Mouse (Mus musculus) limb, embryonic 13.5 days (tissue): ENCODE results near the gene Cox6a2. TPM values are rescaled to one million over a fixed set of nuclear protein-coding genes. Genes with fewer than 3 reads are reported as not detected.
A peak's percentile ranks its signal among the peaks of the same experiment; 100 is the strongest.

Source experiments
- ATAC-seq: fragments of 200-750 bp; cut with Nextera tagmentation; 2 replicates; pipeline ENCODE4 v1.8.0; 2017; ENCODE audit warnings: low read depth, moderate number of reproducible peaks, moderate TSS enrichment; ENCODE audit not compliant: low FRiP score
- H3K27ac ChIP-seq: fragments of 300-500 bp; sonication (generic); 2 replicates; pipeline ENCODE4 v1.5.1; 2015; ENCODE audit warnings: inconsistent platforms, mild to moderate bottlenecking, moderate library complexity
- H3K27me3 ChIP-seq: fragments of 300-500 bp; sonication (generic); 2 replicates; pipeline ENCODE4 v1.6.1; 2015; ENCODE audit warnings: mild to moderate bottlenecking, inconsistent platforms
- H3K36me3 ChIP-seq: fragments of 300-500 bp; sonication (generic); 2 replicates; pipeline ENCODE4 v1.6.1; 2015; ENCODE audit warnings: inconsistent platforms, mild to moderate bottlenecking, moderate library complexity
- H3K4me1 ChIP-seq: fragments of 300-500 bp; sonication (generic); 2 replicates; pipeline ENCODE4 v1.6.1; 2015; ENCODE audit warnings: inconsistent platforms
- H3K4me2 ChIP-seq: fragments of 300-500 bp; sonication (generic); replicated peaks from 2 replicates; pipeline ENCODE4 v1.6.1; 2015; ENCODE audit warnings: inconsistent platforms, mild to moderate bottlenecking, moderate library complexity
- H3K4me3 ChIP-seq: fragments of 300-500 bp; sonication (generic); 2 replicates; pipeline ENCODE4 v1.5.1; 2015; ENCODE audit warnings: moderate library complexity, mild to moderate bottlenecking, inconsistent platforms
- H3K9ac ChIP-seq: fragments of 300-500 bp; sonication (generic); 2 replicates; pipeline ENCODE4 v1.6.1; 2015; ENCODE audit warnings: mild to moderate bottlenecking, inconsistent platforms
- H3K9me3 ChIP-seq: fragments of 300-500 bp; sonication (generic); 2 replicates; pipeline ENCODE4 v1.6.1; 2016; ENCODE audit warnings: inconsistent platforms
- WGBS: fragments of 180-500 bp; shearing (Covaris S2); methylation state at CpG from one replicate; pipeline ENCODE4 v1.1.7; 2015; 5-methylcytosine and 5-hydroxymethylcytosine counted together
- polyA plus RNA-seq: library from polyadenylated mRNA; unstranded; fragments of >200 nt; fragmentation: Nextera tagmentation; extraction: Ambion mirVana; gene quantifications from 2 replicates; pipeline ENCODE4 v1.2.1, GENCODE M21; 2015

Gene Cox6a2
- polyA plus RNA-seq, 1 experiment from 2014 or later: 24.2 TPM

DNA sequence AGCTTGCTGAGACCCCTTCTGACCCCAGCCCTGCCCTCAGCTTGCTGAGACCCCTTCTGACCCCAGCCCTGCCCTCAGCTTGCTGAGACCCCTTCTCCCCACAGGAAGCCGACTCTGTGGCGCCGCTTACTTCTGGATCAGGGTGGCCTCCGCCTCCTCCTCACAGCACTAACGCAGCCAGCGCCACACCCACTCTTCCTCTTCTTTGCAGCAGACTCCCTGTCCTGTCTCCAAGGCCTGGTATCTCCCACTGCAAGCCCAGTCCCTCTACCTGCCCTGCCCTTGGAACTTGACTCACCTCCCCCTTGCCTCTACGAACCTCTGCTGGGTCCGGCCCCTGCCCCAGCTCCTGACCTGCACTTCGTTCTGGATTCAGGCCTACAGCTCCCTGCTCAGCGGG is 37.7 kb upstream of the Cox6a2 start:
- H3K4me3 ChIP-seq: no peak overlapping the region
- no peak overlapping the region for H3K4me2 ChIP-seq
- H3K9ac ChIP-seq: no peak overlapping the region
- H3K9me3 ChIP-seq: no peaks in the 10 kb centered on the region
- H3K36me3 ChIP-seq: peaks cover 53% of the 10 kb centered on the region
- ATAC-seq: no peak
- H3K27ac ChIP-seq: no peak overlapping the region
- peaks cover 35% of the 10 kb centered on the region for H3K4me1 ChIP-seq
- 72% methylated on average over 10 of the region's 10 CpGs for WGBS
- H3K27me3 ChIP-seq: no peaks in the 10 kb centered on the region

DNA sequence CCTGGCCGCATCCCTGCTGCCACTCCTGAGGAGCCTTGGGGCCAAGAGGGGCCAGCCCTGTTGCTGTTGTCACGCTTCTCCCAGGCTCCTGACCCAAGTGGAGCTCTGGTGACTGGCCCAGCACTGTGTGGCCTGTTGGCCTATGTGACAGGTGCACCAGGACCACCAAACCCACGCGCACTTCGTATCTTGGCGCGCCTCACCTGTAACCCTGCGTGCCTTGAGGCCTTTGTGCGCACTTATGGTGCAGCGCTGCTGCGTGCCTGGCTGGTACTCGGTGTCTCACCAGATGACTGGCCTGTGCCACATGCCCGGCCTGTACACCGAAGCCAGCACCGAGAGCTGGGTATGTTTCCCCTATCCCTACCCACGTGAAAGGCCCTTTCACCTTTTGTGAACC is 36.1 kb upstream of the Cox6a2 start:
- Histone ChIP-seq H3K4me2 (no peak overlapping the region), H3K4me1 (peaks cover 26% of the 10 kb centered on the region), H3K9ac (no peak overlapping the region), H3K36me3 (peaks cover 53% of the 10 kb centered on the region), H3K27me3 (no peaks in the 10 kb centered on the region), H3K9me3 (no peaks in the 10 kb centered on the region), H3K4me3 (no peak overlapping the region), H3K27ac (no peak overlapping the region)
- 96% methylated on average over 16 of the region's 16 CpGs for WGBS
- ATAC-seq: no peak

DNA sequence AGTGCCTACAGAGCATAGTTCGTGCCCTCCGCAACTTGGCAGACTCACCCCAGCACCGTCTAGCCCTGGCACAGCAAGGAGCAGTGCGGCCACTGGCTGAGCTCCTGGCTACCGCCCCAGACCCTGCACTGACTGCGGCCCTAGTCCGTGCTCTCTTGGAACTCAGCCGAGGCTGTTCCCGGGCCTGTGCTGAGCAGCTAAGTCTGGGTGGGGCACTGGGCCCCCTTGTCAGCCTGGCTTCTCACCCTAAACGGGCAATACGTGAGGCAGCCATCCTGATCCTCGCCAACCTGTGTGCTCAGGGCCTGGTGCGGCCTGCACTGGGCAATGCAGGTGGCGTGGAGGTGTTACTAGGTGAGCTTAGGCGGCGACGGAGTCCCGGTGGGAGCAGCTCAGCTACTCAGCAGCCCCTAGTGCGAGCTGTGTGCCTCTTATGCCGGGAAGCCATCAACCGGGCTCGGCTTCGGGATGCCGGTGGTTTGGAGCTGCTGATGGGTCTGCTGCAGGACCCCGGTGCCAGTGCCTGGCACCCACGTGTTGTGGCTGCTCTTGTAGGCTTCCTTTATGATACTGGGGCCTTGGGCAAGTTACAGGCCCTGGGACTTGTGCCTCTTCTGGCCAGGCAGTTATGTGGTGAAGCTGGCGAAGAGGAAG is 34.1 kb upstream of the Cox6a2 start:
- peaks cover 19% of the 10 kb centered on the region for H3K4me1 ChIP-seq
- no peak overlapping the region for H3K4me3 ChIP-seq
- ATAC-seq: no peak
- peaks cover 55% of the 10 kb centered on the region for H3K36me3 ChIP-seq
- WGBS: 93% methylated on average over 27 of the region's 27 CpGs
- H3K27me3 ChIP-seq: no peaks in the 10 kb centered on the region
- H3K27ac ChIP-seq: no peak overlapping the region
- no peak overlapping the region; the same call in 1 of the 2 replicates for H3K4me2 ChIP-seq
- peak overlapping the region; percentile 51 for H3K9ac ChIP-seq
- no peaks in the 10 kb centered on the region for H3K9me3 ChIP-seq

DNA sequence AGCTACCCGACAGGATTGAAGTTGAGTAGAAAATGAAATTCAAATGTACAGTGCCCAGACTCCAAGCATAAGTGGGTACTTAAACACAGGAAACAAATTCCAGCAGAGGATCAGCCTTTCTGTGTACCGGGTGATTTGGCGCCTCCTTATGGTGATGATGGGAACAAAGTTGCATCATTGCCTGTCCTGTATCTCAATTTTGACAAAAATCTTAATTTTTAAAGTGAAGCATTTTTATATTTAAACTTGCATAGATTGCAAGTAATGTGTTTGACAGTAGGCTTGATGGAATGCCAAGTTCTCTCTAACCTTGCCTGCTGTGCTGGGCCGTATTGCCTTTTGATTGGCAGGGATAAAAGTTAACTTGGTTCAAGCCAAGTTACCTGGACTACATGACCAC is 32.8 kb upstream of the Cox6a2 start:
- Histone ChIP-seq H3K9me3 (no peaks in the 10 kb centered on the region), H3K36me3 (peaks cover 42% of the 10 kb centered on the region), H3K4me3 (peak overlapping the region; percentile 75), H3K27me3 (no peaks in the 10 kb centered on the region), H3K4me2 (peak overlapping the region; percentile 78), H3K9ac (peak overlapping the region; percentile 61), H3K4me1 (peaks cover 19% of the 10 kb centered on the region), H3K27ac (peak overlapping the region; percentile 85; the same call in 1 of the 2 replicates)
- 24% methylated on average over 4 of the region's 4 CpGs for WGBS
- no peak for ATAC-seq

DNA sequence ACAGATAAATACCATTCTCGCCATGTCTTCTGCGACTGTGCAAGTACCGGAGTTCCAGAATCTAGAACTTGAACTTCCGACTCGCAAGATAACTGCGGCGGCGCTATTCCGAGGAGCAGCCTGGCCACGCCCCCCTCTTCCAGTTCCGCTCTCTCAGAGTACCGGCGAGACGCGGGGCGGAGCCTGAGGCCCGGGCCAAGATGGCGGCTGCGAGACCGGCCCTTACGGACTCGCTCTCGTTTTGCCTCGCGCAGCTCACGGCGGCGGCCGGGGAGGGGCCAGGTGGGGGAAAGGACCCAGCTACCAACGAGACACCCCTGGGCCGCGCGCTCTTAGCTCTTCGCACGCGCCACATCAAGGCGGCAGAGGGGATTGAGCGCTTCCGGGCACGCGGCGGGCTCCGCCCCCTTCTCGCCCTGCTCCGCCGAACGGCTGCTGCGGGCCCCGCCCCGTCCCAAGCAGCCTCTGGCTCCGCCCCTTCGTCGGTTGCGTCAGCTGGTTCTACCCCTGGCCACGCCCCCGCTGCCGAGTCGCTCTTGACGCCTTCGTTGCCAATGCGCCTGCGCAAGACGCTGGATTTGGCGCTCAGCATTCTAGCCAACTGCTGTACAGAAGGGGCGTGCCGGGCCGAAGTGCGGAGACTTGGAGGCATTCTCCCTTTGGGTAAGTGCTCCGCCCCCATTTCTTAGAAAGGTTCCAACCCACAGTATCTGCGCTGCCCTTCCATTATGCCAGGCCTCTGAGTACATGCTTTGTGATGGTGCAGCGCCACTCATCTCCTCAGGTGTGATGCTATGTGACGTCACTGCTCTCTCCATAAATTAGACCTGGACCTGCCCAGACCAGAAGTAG is 32.0 kb upstream of the Cox6a2 start, which contains the start of gene 9130023H24Rik:
9130023H24Rik (minus strand) TSS at position 105 of the 852 bp plus-strand sequence.
- Histone ChIP-seq H3K36me3 (peaks cover 38% of the 10 kb centered on the region), H3K9ac (peak within 1 kb of the TSS; percentile 82), H3K27ac (peak within 1 kb of the TSS; percentile 95), H3K9me3 (no peaks in the 10 kb centered on the region), H3K4me2 (peak within 1 kb of the TSS; percentile 78), H3K4me3 (peak within 1 kb of the TSS; percentile 75), H3K27me3 (no peaks in the 10 kb centered on the region), H3K4me1 (peaks cover 21% of the 10 kb centered on the region)
- under 1% methylated on average over 71 of the region's 72 CpGs for WGBS
- ATAC-seq: peak; percentile 93

DNA sequence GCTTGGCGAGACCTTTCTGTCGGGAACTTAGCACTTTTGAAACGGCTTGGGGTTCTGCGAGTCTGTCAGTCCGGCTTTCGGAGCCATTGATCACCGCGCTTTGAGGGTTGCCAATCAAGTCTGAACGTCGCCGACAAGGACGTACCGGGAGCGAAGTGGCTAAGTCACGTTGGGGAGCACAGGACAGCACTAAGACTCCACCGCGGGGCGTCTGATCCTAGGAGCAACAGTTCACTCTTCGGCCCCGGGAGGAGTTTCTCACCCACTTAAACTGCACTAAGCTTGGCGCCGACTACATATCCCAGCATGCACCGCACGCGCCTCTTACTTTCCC is 31.4 kb upstream of the Cox6a2 start:
- Histone ChIP-seq H3K9ac (peak overlapping the region; percentile 82), H3K27ac (peak overlapping the region; percentile 95), H3K27me3 (no peaks in the 10 kb centered on the region), H3K9me3 (no peaks in the 10 kb centered on the region), H3K4me3 (peak overlapping the region; percentile 75), H3K4me1 (peaks cover 27% of the 10 kb centered on the region), H3K36me3 (peaks cover 32% of the 10 kb centered on the region), H3K4me2 (peak overlapping the region; percentile 78)
- WGBS: under 1% methylated on average over 25 of the region's 25 CpGs
- no peak for ATAC-seq

DNA sequence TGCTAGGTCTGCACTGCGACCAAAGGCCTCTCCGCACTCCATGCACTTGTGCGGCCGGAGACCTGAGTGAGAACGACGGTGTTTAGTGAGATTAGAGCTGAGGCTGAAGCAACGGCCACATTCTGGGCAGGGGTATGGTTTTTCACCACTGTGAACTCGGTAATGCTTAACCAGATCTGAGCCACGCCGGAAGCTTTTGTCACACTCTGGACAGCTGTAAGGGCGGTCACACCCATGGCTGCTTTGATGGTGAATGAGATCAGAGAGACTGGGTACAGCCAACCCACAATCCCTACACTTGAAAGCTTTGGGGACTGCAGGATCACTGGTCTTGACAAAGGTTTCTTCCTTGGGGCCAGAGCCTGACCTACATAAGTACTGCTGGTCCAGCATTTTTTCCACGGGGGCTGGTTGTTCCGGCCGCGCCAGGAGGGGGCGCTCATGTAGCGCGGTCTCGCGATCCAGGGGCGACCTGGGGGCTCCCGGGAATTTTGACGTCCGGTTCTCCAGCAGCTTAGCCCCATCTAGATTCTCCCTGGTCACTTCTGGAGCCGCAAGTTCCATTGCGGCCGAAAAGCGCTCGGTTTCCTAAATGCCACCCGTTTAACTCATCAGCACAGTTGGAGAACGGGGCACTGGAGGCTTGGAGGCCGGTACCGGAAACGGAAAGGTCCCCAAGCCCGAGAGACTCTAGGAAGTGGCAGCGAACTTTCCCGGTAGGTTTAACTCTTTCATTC is 30.8 kb upstream of the Cox6a2 start, which contains the start of gene Armc5:
Armc5 (plus strand) TSS at position 487 of the 737 bp plus-strand sequence.
- H3K27ac ChIP-seq: peak within 1 kb of the TSS; percentile 95
- H3K9me3 ChIP-seq: no peaks in the 10 kb centered on the region
- no peaks in the 10 kb centered on the region for H3K27me3 ChIP-seq
- peak within 1 kb of the TSS; percentile 75 for H3K4me3 ChIP-seq
- peak within 1 kb of the TSS; percentile 78 for H3K4me2 ChIP-seq
- ATAC-seq: 0 out of 2 replicates have a peak, but pooled peaks have one; percentile 12
- H3K4me1 ChIP-seq: peaks cover 30% of the 10 kb centered on the region
- H3K9ac ChIP-seq: peak within 1 kb of the TSS; percentile 82
- 26% methylated on average over 37 of the region's 37 CpGs for WGBS
- peaks cover 26% of the 10 kb centered on the region for H3K36me3 ChIP-seq

DNA sequence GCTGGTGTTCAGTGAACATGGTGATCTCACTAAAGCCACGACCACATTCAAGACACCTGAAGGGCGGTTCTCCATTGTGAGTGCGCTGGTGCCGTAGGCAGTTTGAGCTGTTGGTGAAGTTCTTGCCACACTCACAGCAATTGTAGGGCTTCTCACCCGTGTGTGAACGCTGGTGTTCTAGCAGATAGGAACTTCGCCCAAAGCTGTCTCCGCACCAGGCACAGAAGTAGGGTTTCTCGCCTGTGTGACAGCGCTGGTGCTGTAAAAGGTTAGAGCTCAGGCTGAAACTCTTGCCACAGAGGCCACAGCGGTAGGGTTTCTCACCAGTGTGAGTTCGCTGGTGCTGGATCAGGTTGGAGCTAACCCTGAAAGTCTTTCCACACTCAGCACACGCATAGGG is 30.2 kb upstream of the Cox6a2 start:
- no peak overlapping the region for H3K27ac ChIP-seq
- peaks cover 21% of the 10 kb centered on the region for H3K36me3 ChIP-seq
- H3K27me3 ChIP-seq: no peaks in the 10 kb centered on the region
- peak overlapping the region; percentile 75; the same call in 1 of the 2 replicates for H3K4me3 ChIP-seq
- no peaks in the 10 kb centered on the region for H3K9me3 ChIP-seq
- 94% methylated on average over 13 of the region's 13 CpGs for WGBS
- ATAC-seq: no peak
- H3K4me1 ChIP-seq: peaks cover 30% of the 10 kb centered on the region
- no peak overlapping the region; the same call in 1 of the 2 replicates for H3K4me2 ChIP-seq
- H3K9ac ChIP-seq: no peak overlapping the region

DNA sequence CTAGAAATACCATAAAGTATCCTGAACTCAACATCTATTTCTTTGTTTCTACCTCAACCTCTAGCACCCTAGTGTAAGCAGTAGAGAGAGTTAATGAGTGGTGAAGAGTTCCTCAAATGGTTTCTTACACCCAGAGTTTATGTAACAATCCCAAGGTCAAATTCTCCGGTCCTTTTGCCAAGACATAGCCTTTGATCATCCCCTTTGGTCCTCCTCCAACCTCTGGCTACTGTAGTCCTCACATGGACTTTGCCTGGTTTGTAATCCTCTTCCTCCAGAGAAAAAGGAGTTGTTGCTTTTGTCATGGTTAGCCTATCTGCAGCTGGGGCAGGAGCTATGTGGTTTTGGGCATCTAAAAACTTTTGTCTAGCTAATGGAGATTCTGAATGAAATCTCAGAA is 29.3 kb upstream of the Cox6a2 start:
- WGBS: 93% methylated on average over 1 of the region's 1 CpGs
- Histone ChIP-seq H3K27me3 (no peaks in the 10 kb centered on the region), H3K9ac (no peak overlapping the region), H3K36me3 (peaks cover 11% of the 10 kb centered on the region), H3K4me3 (no peak overlapping the region), H3K4me2 (no peak overlapping the region), H3K27ac (no peak overlapping the region), H3K9me3 (no peaks in the 10 kb centered on the region), H3K4me1 (peaks cover 29% of the 10 kb centered on the region)
- no peak for ATAC-seq

DNA sequence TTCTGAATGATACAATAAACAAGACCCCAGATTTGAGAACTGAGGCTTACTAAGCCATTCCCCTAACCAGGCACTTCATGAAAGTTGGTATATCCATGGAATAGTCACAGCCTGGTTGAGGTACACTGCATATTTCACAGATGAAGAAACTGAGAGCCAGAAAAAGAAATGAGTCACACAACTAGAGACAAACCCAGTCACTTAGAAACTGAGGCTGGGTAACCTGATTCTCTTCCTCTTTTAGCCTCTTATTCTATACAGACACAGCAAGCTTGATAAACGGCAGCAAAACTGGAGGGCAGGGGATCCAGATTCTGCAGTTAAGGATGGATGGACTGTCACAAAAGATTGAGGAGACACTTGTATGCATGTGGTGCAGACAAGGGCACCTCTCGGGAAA is 28.6 kb upstream of the Cox6a2 start:
- WGBS: 83% methylated on average over 2 of the region's 2 CpGs
- H3K27ac ChIP-seq: no peak overlapping the region
- H3K4me1 ChIP-seq: peaks cover 27% of the 10 kb centered on the region
- peaks cover 4% of the 10 kb centered on the region for H3K36me3 ChIP-seq
- ATAC-seq: no peak
- H3K9me3 ChIP-seq: no peaks in the 10 kb centered on the region
- H3K27me3 ChIP-seq: no peaks in the 10 kb centered on the region
- no peak overlapping the region for H3K4me2 ChIP-seq
- H3K9ac ChIP-seq: no peak overlapping the region
- H3K4me3 ChIP-seq: no peak overlapping the region

DNA sequence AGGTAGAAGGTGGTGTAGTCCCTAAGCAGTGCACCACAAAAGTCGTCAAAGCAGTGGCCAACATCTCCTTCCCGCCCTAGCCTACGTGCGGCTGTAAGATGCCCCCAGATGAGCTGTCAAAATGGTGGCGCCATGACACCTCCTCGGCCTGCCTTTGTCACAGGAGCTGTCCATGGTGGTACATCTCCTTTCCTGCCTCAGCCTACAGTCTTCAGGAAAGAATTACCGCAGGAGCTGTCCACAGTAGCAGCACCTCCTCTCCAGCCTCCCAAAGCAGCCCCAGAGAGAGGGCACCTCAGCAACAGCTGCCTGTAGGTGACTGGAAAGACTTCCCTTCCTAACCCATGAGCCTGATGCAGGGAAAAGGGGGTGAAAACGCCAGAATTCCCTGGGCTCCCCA is 25.6 kb upstream of the Cox6a2 start:
- Histone ChIP-seq H3K4me1 (peaks cover 14% of the 10 kb centered on the region), H3K36me3 (peaks cover 4% of the 10 kb centered on the region), H3K4me2 (no peak overlapping the region), H3K9ac (no peak overlapping the region), H3K27ac (no peak overlapping the region), H3K27me3 (no peaks in the 10 kb centered on the region), H3K9me3 (no peaks in the 10 kb centered on the region), H3K4me3 (no peak overlapping the region)
- ATAC-seq: no peak
- 40% methylated on average over 8 of the region's 8 CpGs for WGBS

DNA sequence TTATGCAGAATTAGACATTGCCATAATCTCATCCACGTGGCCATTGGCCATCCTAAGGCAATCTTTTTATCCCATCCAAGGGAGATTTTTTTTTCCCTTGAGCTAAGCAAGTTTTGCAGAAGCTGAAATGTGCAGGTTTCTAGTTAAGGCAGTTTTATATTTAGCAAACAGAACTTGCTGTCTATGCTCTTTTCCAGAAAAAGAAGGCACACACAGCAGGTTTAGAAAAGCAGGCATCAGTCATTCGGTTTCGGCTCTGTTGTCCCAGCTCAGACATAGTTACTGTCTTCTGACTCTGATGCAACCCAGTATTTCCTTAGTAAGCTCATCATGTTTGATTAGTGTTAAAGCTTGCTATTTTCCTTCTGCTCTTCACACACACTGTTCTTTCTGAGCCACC is 14.7 kb upstream of the Cox6a2 start:
- Histone ChIP-seq H3K4me1 (no peaks in the 10 kb centered on the region), H3K9ac (no peak overlapping the region), H3K27ac (no peak overlapping the region), H3K4me3 (no peak overlapping the region), H3K9me3 (no peaks in the 10 kb centered on the region), H3K36me3 (no peaks in the 10 kb centered on the region), H3K4me2 (no peak overlapping the region), H3K27me3 (no peaks in the 10 kb centered on the region)
- ATAC-seq: no peak
- WGBS: 91% methylated on average over 3 of the region's 3 CpGs
